Mouse (Mus musculus) testis, postnatal 10 days (tissue): ENCODE measurements around the gene Gm42791.

ENCODE experiments used
- DNase-seq: peaks from one replicate; pipeline ENCODE4 v3.0.0; 2021; ENCODE audit warnings: low spot score

The Gm42791 gene

GRCm38 (mm10) chr5:148954314-148955060 lies 40.5 kb downstream of the Gm42791 start:
- DNase-seq, result peak; percentile 39

- DNase-seq, result no peak
Measured at GRCm38 (mm10) chr5:148953098-148953497, 41.8 kb downstream of the Gm42791 start.

DNA sequence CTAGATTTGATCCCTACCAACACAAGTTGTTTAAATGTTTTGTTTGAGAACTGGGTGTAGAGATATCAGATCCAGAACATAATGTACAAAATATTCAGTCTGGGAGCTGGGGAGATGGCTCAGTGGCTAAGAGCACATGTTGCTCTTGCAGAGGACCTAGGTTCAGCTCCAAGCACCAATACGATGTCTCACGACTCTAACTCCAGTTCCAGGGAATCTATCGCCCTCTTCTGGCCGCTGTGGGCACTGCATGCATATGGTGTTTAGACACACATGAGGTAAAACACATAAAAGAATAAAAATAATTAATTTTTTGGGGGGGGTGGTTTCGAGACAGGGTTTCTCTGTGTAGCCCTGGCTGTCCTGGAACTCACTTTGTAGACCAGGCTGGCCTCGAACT lies 42.5 kb downstream of the Gm42791 start:
- peak; percentile 74 for DNase-seq

- no peak for DNase-seq
Measured at GRCm38 (mm10) chr5:148951360-148951759, 43.6 kb downstream of the Gm42791 start.

DNA sequence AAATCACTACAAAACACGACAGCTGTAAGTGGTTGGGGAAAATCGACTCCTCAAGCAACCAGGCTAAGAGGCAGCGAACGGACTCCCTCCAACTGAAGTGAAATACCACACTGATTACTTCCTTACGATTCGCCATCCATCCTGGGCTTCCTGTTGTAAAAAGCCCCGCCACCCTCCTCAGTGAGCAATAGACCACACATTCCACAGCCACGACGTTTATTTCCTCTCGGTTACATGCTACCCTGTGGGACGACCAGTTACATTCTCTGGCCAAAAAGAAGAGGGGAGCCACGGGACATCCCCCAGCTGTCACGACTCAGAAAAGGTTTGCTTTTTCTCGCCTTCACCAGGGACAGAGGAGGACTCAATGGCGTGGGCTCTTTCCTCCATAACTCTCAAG lies 44.9 kb downstream of the Gm42791 start:
- DNase-seq, result no peak

- DNase-seq, result no peak
Measured at GRCm38 (mm10) chr5:148948577-148948976, 46.4 kb downstream of the Gm42791 start.

DNA sequence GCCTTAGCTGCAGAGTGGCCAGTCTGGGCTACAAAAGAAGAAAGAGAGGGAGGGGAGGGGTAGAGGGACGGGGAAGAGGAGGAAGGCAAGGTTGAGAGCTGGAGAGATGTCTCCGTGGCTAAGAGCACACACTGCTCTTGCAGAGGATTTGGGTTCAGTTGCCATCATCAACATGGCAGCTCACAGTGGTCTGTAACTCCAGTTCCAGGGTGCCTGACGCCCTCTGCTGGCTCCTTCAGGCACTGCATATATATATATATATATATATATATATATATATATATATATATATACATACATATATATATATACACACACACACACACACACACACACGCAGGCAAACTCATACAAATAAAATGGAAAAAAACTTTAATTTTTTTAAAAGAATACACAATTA lies 47.5 kb downstream of the Gm42791 start:
- DNase-seq, result no peak

DNA sequence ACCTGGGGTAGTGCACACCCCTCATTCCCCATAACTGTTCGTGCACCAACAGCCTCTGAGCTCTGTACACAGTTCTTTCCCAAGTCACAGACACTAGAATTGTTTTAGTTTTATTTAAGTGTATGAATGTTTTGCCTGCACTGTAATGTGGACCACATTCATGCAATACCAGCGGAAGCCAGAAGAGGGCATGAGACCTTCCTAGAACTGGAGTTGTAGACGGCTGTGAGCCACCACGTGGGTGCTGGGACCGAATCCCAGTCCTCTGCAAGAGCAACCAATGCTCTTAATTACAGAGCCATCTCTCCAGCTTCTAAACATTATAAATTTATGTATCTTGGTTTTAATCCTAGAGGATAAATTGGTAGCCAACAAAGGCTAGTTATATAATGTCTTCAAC lies 48.2 kb downstream of the Gm42791 start:
- DNase-seq, result peak; percentile 56

DNA sequence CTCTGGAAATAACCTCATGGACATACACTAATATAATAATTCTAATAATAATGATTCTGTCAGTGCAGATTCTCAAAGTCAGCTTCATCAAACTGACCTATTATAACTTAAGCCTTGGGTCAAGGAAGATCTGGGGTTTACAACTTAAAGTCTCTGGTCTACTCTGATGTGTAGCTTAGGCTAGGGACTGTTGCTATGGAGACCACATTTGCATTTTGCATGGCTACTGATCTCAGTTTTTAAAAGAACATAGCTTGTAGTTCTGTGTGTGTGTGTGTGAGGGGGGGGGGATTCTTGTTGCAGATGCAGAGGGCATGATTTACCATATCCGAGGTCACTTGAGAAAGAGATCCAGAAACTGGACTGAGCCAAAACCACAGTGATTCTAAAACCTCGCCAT lies 49.2 kb downstream of the Gm42791 start:
- no peak for DNase-seq

DNA sequence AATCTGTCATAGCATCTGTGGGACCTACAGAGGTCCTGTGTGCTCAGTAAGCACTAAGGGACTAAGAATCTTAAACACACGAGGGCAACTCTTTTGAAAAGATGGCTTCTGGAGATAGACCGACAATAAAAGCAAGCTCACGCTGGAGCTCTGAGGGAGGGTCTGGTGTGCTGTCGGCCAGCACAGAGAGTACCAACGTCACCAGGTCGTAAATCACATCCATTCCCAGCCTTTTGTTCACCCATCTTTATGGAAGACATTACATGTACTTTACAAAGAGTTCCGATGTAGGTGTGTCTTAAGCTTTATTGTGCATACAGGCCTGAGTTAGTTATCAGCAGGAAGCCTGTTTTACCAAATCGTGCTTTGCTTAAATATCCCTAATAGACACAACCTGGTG lies 50.9 kb downstream of the Gm42791 start:
- no peak for DNase-seq

DNA sequence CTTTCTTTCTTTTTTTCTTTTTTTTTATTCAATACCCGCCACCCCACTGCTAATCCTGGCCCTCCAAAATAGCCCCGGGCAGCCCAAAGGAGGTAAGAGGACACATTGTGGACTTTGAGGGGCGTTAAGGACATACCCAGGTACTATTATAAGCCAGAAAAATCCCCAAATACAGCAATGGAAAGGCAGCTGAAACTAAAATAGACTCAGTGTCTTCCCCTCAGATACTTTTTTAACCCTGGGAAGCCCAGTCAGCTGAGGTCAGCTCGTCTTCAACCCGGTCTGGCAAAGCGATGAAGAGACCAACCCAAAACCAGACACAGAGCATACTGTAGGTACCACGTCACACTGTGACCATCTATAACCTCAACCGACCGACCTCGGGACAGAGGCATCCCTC lies 51.5 kb downstream of the Gm42791 start:
- no peak for DNase-seq

GRCm38 (mm10) chr5:148942957-148943356 lies 52.0 kb downstream of the Gm42791 start:
- DNase-seq, result no peak

- peak; percentile 59 for DNase-seq
Measured at GRCm38 (mm10) chr5:148942305-148942704, 52.6 kb downstream of the Gm42791 start.

DNA sequence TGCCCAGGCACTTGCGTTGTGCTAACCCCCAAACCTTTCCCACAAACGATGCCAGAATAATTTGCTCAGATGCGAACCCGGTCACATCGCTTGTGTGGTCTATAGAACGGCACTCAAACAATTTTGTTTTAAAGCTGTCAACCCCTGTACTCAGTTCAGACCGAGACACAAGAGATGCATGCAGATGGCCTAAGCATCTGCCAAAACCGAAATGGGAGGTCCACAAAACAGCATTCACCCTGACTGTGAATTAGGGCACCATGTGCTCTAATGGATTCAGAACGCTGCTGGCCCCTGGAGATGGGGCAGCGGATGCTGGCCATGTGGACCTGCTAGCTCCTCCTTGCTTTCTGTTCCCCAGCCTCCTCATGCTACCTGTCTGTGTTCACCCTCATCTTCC lies 53.1 kb downstream of the Gm42791 start:
- DNase-seq, result no peak

- no peak for DNase-seq
Measured at GRCm38 (mm10) chr5:148939948-148940382, 55.0 kb downstream of the Gm42791 start.

DNA sequence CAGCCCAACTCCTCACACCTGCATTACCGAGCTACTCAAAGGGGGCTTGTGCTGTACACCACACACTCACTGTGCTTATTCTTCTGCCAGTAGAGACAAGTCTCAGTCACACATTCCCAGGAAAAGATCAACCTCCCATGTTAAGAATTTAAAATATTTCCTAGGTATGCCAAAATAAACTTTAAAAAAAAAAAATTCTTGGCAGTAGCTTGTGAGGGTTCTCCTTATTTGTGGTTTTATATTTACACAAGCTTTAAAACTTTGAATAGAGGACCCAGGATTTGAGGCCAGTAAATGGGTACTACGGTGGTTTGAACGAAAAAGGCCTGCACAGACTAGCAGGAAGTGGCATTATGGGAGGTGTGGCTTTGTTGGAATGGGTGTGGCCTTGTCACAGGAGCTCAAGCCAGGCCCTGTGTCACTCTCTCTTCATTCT lies 58.4 kb downstream of the Gm42791 start:
- no peak for DNase-seq

- no peak for DNase-seq
Measured at GRCm38 (mm10) chr5:148935871-148936270, 59.1 kb downstream of the Gm42791 start.

DNA sequence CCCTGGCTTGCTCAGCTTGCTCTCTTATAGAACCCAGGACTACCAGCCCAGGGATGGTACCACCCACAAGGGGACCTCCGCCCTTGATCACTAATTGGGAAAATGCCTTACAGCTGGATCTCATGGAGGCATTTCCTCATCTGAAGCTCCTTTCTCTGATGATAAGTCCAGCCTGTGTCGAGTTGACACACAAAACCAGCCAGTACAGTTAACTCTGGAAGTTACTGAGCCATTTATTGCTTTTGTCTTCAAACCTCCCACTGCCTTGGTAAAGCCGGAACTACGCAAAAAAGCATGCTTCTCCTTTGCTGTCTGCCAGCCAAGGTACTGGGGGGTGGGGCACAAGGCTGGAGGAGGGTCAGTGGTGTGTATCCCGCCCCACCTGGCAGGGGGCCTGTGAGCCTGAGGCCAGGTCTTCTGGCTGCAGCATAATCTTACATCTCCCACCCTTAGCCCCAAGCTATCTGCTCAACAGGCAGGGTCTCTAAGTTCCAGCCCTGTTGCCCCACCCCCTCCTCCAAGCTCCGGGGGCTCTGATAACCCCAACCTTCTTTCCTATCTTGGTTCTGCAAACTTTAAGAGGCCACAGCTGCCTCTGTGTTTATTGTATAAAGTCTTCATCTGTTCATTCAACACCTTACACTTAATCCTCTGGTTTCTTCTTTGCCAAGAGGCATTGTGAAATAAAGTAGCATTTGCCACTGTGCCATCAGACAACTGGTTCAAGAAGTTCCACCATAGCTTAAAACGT lies 59.7 kb downstream of the Gm42791 start:
- no peak for DNase-seq

GRCm38 (mm10) chr5:148934457-148934856 lies 60.5 kb downstream of the Gm42791 start:
- no peak for DNase-seq

GRCm38 (mm10) chr5:148933767-148934166 lies 61.2 kb downstream of the Gm42791 start:
- DNase-seq, result no peak

DNA sequence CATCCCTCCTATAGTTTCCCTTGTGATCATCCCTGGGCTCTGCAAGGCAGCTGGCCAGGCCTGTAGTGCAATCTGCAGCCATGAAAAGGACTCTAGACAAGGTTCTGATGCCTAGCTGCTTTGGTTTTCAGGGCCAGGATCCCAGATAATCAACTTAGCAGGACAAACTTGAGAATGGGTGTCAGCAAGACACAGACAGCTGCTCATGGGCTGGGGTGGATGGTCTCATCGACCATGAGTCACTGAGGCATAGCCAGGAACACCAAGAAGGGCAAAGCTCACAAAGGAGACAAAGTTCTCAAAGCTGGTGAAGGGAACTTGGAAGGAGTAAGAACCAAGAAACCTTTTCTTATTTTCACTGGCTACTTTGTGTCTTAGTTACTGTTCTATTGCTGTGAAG lies 63.6 kb downstream of the Gm42791 start:
- no peak for DNase-seq

GRCm38 (mm10) chr5:148929116-148929449 lies 65.9 kb downstream of the Gm42791 start, which contains the start of gene Katnal1:
TSS of gene Katnal1 (minus strand) at chr5:148929320.
- no peak for DNase-seq

DNA sequence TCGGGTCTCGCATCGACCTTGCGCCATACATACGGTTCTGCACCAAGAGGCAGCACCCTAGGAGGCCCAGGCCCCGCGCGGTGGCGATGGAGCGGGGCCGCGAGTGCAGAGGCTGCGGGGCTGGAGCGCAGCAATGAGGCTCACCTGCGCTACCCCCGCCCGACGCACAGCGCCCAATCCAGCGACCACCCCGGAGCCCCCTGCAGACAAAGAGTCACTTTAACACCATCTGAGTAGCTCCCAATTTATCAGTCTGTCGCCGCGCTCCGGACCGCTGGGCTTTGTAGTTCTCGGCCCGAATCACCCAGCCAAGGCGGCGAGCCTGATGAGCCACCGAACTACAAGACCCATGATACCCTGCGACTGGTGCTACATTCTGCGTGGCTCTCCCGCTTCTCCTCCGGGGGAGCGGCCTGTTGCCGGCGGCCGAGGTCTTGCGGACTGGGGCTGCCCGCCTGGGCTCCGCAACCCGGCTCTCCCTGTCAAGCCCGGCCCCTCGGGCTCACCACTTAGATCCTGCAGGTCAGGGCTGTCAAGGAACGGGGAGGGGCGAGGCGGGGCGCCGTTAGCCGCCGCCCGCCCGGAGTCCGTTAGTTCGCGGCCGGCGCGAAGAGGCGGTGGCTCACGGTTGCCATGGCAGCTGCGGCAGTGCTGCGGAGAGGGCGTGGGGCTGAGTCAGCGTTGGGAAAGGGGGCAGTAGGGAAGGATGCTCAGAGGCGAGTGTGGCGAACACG lies 66.4 kb downstream of the Gm42791 start:
- peak; percentile 91 for DNase-seq
